Mouse (Mus musculus) erythroblast, embryonic 14.5 days (primary cell): Measurements from ENCODE around the gene Rpa1.

ENCODE experiments used
- GATA1 ChIP-seq: IDR thresholded peaks from 2 replicates; pipeline ENCODE4 v1.6.1; 2012; ENCODE audit warnings: low read length, inconsistent platforms, mixed read lengths
- TAL1 ChIP-seq: IDR thresholded peaks from 3 replicates; pipeline ENCODE4 v1.6.1; 2012; ENCODE audit warnings: low read length, inconsistent platforms, mixed read lengths

- TF ChIP-seq TAL1, result no peak
- TF ChIP-seq GATA1, result no peak
These were observed 528 bp downstream of the Rpa1 start for GRCm38 (mm10) chr11:75347596-75347995.
